Mouse (Mus musculus) testis, adult 2 months (tissue): ENCODE data around the gene Gm28042. TPM values are rescaled to one million over a fixed set of nuclear protein-coding genes. Genes with fewer than 3 reads are reported as not detected.

Experiments used
- H3K27ac ChIP-seq: fragments of 200-500 bp; 2 replicates; pipeline ENCODE4 v1.5.1; 2012; ENCODE audit warnings: low read depth, low read length; ENCODE audit not compliant: control insufficient read depth, insufficient read depth
- H3K27me3 ChIP-seq: fragments of 200-500 bp; 2 replicates; pipeline ENCODE4 v1.6.1; 2012; ENCODE audit warnings: mild to moderate bottlenecking, low read length, moderate library complexity; ENCODE audit not compliant: control insufficient read depth, insufficient read depth
- H3K36me3 ChIP-seq: fragments of 200-500 bp; 2 replicates; pipeline ENCODE4 v1.6.1; 2012; ENCODE audit warnings: mild to moderate bottlenecking, low read length; ENCODE audit not compliant: control insufficient read depth, insufficient read depth
- H3K4me1 ChIP-seq: fragments of 200-500 bp; 2 replicates; pipeline ENCODE4 v1.6.1; 2012; ENCODE audit warnings: low read length; ENCODE audit not compliant: control insufficient read depth, insufficient read depth
- H3K4me3 ChIP-seq: fragments of 200-500 bp; 2 replicates; pipeline ENCODE4 v1.5.1; 2012; ENCODE audit warnings: low read depth, mild to moderate bottlenecking, low read length, moderate library complexity, mixed read lengths; ENCODE audit not compliant: control insufficient read depth
- CTCF ChIP-seq: fragments of 200-500 bp; IDR thresholded peaks from 2 replicates; pipeline ENCODE4 v1.5.1; 2012; ENCODE audit warnings: low read depth, mild to moderate bottlenecking, inconsistent platforms, low read length, moderate library complexity; ENCODE audit not compliant: control insufficient read depth, insufficient read depth, insufficient replicate concordance
- POLR2A ChIP-seq: fragments of 200-500 bp; IDR thresholded peaks from 2 replicates; pipeline ENCODE4 v1.6.1; 2012; ENCODE audit warnings: low read depth, mild to moderate bottlenecking, inconsistent platforms, low read length, moderate library complexity; ENCODE audit not compliant: control insufficient read depth
- polyA plus RNA-seq: library from polyadenylated mRNA; depleted of rRNA; stranded (reverse); fragments of >200 nt; gene quantifications from 2 replicates; pipeline ENCODE4 v1.2.3, GENCODE M21; 2012

The Gm28042 gene
- polyA plus RNA-seq, 1 experiment: 3.1 TPM

DNA sequence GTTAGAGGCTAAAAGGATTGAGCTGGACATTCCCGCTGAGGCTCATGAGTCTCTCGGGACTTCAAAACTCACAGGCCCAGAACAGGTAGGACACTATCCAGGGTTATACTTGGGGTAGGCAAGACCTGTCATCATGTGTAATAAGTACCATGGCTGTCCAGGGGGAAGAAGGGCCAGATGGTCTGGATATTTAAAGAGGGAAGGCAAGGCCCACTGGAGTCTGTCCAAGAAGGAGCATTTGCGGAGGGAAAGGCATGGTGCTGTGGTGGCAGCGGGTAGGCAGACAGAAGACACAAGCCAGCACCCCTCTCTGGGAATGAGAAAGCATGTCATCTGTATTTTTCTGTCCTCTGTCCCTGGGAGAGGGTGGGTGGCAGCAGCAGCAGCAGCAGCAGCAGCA, 46.8 kb downstream of the Gm28042 start:
- no peaks in the 10 kb centered on the region for H3K27me3 ChIP-seq
- no peak overlapping the region for H3K4me3 ChIP-seq
- H3K4me1 ChIP-seq: peaks cover 2% of the 10 kb centered on the region
- H3K27ac ChIP-seq: no peak overlapping the region
- no peaks in the 10 kb centered on the region for H3K36me3 ChIP-seq
- TF ChIP-seq CTCF (no peak), POLR2A (no peak)

GRCm38 (mm10) chr2:120076076-120076705, 48.9 kb downstream of the Gm28042 start:
- H3K27ac ChIP-seq: no peak overlapping the region
- H3K4me1 ChIP-seq: peaks cover 2% of the 10 kb centered on the region
- H3K36me3 ChIP-seq: no peaks in the 10 kb centered on the region
- peak overlapping the region; percentile 9 for H3K4me3 ChIP-seq
- TF ChIP-seq CTCF: peak; percentile 32; the same call in 1 of the 2 replicates
- no peak for TF ChIP-seq POLR2A
- no peaks in the 10 kb centered on the region for H3K27me3 ChIP-seq

GRCm38 (mm10) chr2:120082416-120082815, 55.1 kb downstream of the Gm28042 start:
- Histone ChIP-seq H3K4me1 (peaks cover 7% of the 10 kb centered on the region), H3K27ac (no peak overlapping the region)
- TF ChIP-seq POLR2A (no peak), CTCF (no peak)

DNA sequence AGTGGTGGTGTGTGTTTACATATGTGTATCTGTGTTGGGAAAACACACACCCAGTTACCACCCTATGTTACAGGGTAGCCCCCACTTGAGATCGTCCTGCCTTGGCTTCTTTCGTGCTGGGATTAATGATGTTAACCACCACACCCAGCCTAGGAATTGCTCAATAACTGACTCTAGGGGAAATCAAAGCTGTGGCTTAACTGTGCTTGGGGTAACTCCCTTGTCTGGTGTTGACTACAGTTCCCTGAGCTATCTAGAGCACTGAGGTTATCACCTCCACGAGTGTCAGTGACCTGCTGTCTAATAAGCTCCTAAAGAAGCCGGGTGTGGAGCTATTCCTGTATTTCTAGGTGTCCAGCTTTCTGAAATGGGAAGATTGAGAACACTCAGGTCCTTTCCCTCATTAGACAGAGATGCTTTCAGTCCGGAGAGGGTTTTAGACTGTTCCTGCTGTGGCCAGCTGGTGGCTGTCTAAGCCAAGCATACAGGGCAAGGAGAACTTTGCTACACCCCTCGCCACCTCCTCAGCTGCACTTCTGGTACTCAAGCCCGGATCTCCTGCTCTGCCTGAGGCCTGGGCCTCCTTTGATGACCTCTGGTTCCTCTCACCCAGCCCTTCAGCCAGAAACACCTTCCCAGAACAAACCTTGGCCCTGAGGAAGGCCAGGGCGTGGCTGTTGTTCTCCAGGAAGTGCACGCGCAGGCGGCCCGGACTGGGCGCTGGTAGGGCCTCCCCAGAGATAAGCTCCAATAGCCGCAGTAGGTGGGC, 57.5 kb downstream of the Gm28042 start:
- TF ChIP-seq POLR2A (no peak), CTCF (peak; percentile 56; the same call in 1 of the 2 replicates)
- Histone ChIP-seq H3K4me3 (no peak overlapping the region), H3K36me3 (no peaks in the 10 kb centered on the region), H3K27me3 (no peaks in the 10 kb centered on the region), H3K4me1 (peaks cover 7% of the 10 kb centered on the region), H3K27ac (no peak overlapping the region)

More at GRCm38 (mm10) chr2:120082416-120082815, 55.1 kb downstream of the Gm28042 start:
- Histone ChIP-seq H3K27me3 (no peaks in the 10 kb centered on the region), H3K4me3 (no peak overlapping the region), H3K36me3 (no peaks in the 10 kb centered on the region)

DNA sequence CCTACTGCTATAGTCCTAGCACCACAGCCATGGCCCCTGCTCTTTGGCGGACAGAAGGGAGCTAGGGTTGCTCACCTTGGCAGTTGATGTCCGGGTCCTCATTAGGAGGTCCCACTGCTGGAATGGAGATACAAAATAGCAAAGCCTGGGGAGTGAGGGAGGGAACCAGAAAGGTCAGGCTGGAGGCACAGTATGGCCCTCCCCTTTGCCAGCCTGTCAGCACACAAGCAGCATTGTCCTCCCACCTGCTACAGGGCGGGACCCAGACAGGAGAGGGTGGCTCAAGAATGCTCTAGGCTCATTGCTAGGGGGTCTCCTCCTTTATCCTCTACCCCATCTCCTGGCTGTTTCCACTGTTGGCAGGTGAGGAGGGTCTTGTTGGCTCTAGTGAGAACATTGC, 58.7 kb downstream of the Gm28042 start:
- TF ChIP-seq CTCF (no peak), POLR2A (no peak)
- H3K27ac ChIP-seq: no peak overlapping the region
- H3K36me3 ChIP-seq: no peaks in the 10 kb centered on the region
- H3K27me3 ChIP-seq: no peaks in the 10 kb centered on the region
- H3K4me1 ChIP-seq: peaks cover 7% of the 10 kb centered on the region
- H3K4me3 ChIP-seq: no peak overlapping the region

DNA sequence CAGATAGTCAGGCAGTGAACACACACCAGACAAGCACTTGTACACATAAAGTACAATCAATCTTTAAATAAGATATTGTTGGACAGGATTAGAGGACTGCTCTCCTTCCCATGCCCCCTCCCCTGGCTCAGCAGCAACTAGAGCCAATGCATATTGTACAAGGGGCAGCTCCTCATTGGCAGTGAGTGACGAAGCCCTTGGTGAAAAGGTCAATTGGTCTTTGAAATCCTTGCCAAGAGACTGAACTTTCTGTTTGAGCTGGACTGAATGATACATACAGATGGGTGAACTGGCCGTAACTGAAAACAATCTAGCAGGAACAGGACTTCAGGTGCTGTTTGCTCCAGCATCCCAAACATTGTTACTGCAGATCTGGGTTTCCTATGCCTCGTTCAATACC, 60.1 kb downstream of the Gm28042 start:
- Histone ChIP-seq H3K4me1 (peaks cover 7% of the 10 kb centered on the region), H3K4me3 (no peak overlapping the region), H3K27ac (no peak overlapping the region), H3K36me3 (no peaks in the 10 kb centered on the region), H3K27me3 (no peaks in the 10 kb centered on the region)
- TF ChIP-seq CTCF (no peak), POLR2A (no peak)

DNA sequence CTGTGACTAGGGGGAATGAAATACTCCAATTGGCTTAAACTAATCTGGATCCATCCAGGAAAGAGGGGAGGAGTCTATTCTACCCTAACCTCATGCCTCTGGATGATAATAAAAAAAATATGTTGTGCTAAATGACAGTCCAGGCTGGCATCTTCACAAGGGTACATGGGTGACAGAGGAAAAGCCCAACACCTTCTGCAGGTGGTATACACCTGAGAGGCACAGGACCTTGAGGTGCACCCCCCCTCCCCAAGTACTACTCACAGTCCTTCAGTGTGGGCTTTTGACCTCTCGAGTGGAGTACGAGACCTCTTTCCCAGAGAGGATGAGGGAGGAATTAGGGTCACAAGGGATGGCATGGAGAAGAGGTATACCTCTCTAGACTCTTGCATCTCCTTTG, 60.6 kb downstream of the Gm28042 start:
- TF ChIP-seq CTCF: no peak
- TF ChIP-seq POLR2A: no peak
- Histone ChIP-seq H3K36me3 (no peaks in the 10 kb centered on the region), H3K4me1 (peaks cover 7% of the 10 kb centered on the region), H3K4me3 (no peak overlapping the region), H3K27me3 (no peaks in the 10 kb centered on the region), H3K27ac (no peak overlapping the region)
